Mouse (Mus musculus): ENCODE data around the gene Mtmr6. TPM values are rescaled to one million over a fixed set of nuclear protein-coding genes. Genes with fewer than 3 reads are reported as not detected.

Mtmr6 gene
- 35.7 and 37.1 TPM in 2 replicates for polyA plus RNA-seq (2015; fragmentation: Nextera tagmentation; extraction: Ambion mirVana)

GRCm38 (mm10) chr14:60264990-60265876 is at the start of gene Mtmr6:
TSS of gene Mtmr6 (plus strand) at chr14:60265228.

GRCm38 (mm10) chr14:60251281-60252003 is 13.6 kb upstream of the Mtmr6 start, which contains the start of the genes Nupl1 and Gm49336:
TSS of gene Nupl1 (minus strand) at chr14:60251431.
TSS of gene Gm49336 (minus strand) at chr14:60251507.

Small RNAs within 50 kb of the gene (microRNA-seq; reads per million reads assigned to microRNA genes)
- gene Mir719 (ENCODE audit: borderline replicate concordance, insufficient number of aligned reads), result not detected

Other genes with a start within 250 kb of the Mtmr6 start
- gene Atp8a2, start 68.0 kb upstream of the Mtmr6 start, polyA plus RNA-seq (2015; fragmentation: Nextera tagmentation; extraction: Ambion mirVana), result 2.1 and 6.6 TPM in 2 replicates
- gene Nupl1, start 13.8 kb upstream of the Mtmr6 start, polyA plus RNA-seq (2015; fragmentation: Nextera tagmentation; extraction: Ambion mirVana), result 0.06 TPM in 1 of 2 replicates, not detected in the other
- 17.5 and 19.5 TPM in 2 replicates for gene Gm49336, start 13.7 kb upstream of the Mtmr6 start, polyA plus RNA-seq (2015; fragmentation: Nextera tagmentation; extraction: Ambion mirVana)
- gene Amer2, start 108.0 kb downstream of the Mtmr6 start, polyA plus RNA-seq (2015; fragmentation: Nextera tagmentation; extraction: Ambion mirVana), result 6.8 and 11.5 TPM in 2 replicates

Measured in adrenal gland, postnatal 0 days (tissue).